Mouse (Mus musculus): Measurements from ENCODE around the gene Ccnf.

The Ccnf gene

GRCm38 (mm10) chr17:24224741-24225140, 26.5 kb downstream of the Ccnf start:
- in situ Hi-C loops (cut with MboI, MseI), result loop anchor here (10.0 kb wide), 1 partner anchor 210 kb away; no protein-coding TSS in a partner anchor

DNA sequence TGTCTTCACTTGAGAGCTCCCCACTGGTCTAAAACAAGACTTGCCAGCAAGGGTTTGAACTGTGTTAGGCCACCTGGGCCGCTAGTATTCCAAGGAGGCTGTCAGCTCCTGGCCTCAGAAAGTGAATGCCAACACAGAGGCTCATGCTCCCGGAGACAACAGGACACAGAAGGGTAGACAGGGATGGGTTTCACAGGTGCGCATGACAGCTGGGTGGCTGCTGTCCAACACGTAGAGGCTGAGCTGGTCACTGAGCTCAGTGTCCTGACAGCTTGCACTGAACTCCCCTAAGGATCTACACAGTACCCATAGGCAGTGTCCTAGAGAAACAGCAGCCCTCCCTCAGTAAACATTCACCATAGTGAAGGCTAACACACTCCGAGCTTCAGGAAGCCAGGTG, 27.8 kb downstream of the Ccnf start:
- in situ Hi-C loops (cut with MboI, MseI), result loop anchor here (10.0 kb wide), 1 partner anchor 211 kb away; no protein-coding TSS in a partner anchor

DNA sequence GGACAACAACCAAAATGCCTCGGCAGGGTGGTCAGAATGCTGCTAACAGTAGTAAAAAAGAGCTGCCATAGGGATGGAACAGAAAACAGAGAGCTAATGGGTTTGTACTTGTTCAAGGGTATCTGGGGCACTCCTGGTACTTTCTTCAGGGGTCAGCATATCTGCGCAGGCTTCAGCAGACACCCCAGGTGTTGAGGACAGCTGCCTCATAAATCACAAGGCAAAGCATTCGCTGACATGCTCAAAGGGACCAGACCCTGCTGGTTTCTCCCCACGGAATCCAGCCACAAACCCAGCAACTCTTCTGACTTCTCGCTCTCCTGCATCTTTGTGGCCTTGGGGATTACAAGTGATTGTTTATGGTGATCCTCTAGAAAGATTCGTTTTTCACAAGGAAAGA, 28.6 kb downstream of the Ccnf start:
- in situ Hi-C loops (cut with MboI, MseI), result loop anchor here (10.0 kb wide), 1 partner anchor 212 kb away; no protein-coding TSS in a partner anchor

DNA sequence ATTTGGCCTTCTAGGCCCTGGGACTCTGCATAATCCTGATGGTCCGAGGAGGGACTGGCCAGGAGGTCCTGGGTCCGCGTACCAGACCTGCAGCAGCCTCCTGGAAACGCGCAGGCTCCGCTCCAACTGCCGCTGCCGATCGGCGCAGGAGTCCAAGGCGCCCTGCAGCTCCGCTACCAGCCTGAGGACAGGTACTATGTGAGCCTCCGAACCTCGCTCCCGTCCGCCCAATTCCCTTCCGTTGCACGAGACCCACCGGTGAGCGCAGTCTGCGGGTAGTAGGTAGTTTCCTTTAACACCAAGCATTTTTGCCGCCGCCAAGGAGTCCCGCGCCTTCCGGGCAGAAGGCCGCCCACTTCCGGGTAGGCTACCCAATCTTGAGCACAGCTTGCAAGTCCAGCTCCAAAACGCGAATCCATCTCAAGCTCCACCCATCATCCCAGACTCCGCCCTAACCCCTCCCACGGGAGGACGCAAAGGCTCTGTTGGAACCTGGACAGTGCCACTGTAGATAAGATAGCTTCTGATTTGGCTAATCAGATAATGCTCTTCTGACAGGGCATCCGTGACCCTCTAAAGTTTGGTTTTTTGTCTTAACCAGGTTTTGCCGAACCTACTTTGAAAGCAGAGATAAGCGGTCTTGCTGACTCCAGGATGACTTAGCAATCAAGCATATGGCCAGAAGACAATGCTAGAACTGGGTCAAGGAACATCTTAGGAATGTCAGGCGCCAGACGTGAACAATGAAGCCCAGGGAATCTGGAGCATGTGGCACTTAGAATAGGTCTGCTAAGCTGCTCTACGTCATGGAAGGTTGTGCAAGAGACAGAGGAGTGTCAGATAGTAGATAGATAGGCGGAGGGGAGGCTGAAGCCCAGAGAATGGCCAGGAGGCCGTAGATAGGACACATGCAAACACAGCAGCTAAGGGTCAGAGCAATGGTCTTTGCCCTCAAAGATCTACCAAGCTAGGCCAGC, 30.6 kb downstream of the Ccnf start, which contains the start of gene Tedc2:
TSS of gene Tedc2 (minus strand) at position 417 of the 977 bp plus-strand sequence.
- in situ Hi-C loops (cut with MboI, MseI), result loop anchor here (10.0 kb wide), 1 partner anchor 214 kb away; no protein-coding TSS in a partner anchor

- in situ Hi-C loops (cut with MboI, MseI), result no loop called here
Observed at GRCm38 (mm10) chr17:24216836-24217235, 34.4 kb downstream of the Ccnf start.

GRCm38 (mm10) chr17:24213186-24213585, 38.1 kb downstream of the Ccnf start:
- in situ Hi-C loops (cut with MboI, MseI), result no loop called here

GRCm38 (mm10) chr17:24212441-24213018, 38.8 kb downstream of the Ccnf start:
- in situ Hi-C loops (cut with MboI, MseI), result no loop called here

DNA sequence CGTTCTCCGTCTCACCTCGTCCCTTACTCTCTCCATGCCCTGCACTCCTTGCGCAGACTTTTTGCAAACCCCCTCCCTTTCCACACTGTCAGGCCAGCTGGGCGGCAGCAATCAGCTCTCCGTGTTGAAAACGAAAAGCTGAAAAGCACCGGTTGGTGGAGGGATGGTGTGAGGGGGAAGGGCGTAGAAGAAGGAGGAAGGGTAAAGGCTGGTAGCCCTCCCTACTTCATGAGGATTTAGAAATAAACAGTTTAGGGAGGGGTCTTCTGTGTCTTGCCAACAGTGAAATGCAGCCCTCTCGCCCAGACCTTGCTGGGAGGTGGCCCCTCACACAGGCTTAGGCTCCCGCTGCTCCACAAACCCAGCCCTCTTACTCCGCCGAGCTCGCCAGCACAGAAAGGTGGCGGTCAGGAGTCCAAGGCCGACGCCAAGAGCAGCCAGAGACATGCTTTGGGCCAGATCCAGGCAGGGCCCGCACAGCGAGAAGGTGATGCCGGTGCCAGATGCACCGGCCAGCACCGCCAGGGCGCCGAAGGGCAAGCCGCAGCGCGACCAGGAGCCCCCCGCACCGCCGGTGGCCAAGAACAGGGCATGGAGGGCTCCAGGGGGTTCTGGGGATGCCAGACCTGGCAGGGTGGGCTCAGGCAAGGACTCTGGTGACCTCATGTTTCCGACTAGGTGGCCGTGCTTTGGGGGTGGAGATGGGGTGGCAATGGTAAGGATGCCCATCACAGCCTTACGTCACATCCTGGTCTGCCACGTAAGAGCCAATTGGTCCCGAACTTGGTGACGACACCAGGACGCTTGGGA, 39.4 kb downstream of the Ccnf start:
- in situ Hi-C loops (cut with MboI, MseI), result no loop called here

DNA sequence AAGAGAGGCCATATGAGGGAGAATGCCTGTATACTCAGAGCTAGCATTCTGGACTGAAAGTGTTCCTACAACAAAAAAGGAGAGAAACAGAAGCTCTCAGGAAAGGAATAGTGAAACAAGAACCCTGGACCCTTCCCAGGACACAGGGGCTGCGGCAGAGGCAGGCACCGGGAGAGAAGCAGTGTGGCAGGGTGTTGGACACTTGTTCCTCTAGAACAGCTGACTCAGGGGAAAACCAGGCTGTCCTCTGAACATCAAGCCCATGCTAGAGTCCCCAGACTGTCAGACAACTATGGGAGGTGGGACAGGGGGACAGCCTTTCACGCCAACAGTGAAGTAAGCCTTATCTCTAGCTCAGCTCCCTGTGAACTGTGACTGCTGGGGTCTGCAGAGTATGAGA, 40.7 kb downstream of the Ccnf start:
- in situ Hi-C loops (cut with MboI, MseI), result no loop called here

DNA sequence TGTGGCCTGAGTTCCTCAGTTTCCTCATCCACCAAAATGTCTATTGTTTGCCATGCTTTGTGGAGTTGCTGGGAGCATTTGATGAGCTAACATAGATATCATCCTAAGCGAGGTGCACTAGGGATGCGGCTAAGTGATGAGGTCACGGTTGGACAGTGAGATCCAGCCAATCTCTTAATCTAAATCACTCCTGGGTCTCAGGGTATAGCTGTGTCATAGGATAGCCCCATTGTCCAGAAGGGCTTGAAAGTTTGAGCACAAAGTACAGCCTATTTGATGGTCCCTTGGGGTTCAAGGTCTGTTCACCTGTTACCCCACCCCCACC, 41.4 kb downstream of the Ccnf start:
- in situ Hi-C loops (cut with MboI, MseI), result no loop called here

- in situ Hi-C loops (cut with MboI, MseI), result no loop called here
Observed at GRCm38 (mm10) chr17:24209043-24209915, 42.0 kb downstream of the Ccnf start, which contains the start of gene Ntn3. Gene Ntn3, minus strand, starts transcription at chr17:24209531.

DNA sequence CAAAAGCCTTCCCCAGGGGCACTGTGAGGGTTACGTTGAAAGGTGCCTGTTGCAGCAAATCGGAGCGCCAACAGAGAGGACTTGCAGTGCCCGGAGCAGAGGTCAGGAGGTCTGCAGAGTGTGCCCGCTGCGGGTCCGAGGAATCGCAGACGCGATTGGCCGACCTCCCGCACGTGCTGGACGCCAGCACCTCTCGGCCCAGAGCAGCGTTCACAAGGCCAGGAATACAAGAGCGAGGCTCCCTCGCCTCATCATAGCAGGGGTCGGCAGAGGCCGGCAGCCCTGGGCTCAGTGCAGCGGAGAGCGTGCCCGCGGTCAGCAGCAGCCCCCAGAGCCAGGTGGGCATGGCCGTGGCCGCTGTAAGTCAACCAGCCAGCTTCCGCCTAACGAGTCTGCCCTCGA, 42.6 kb downstream of the Ccnf start:
- in situ Hi-C loops (cut with MboI, MseI), result no loop called here

DNA sequence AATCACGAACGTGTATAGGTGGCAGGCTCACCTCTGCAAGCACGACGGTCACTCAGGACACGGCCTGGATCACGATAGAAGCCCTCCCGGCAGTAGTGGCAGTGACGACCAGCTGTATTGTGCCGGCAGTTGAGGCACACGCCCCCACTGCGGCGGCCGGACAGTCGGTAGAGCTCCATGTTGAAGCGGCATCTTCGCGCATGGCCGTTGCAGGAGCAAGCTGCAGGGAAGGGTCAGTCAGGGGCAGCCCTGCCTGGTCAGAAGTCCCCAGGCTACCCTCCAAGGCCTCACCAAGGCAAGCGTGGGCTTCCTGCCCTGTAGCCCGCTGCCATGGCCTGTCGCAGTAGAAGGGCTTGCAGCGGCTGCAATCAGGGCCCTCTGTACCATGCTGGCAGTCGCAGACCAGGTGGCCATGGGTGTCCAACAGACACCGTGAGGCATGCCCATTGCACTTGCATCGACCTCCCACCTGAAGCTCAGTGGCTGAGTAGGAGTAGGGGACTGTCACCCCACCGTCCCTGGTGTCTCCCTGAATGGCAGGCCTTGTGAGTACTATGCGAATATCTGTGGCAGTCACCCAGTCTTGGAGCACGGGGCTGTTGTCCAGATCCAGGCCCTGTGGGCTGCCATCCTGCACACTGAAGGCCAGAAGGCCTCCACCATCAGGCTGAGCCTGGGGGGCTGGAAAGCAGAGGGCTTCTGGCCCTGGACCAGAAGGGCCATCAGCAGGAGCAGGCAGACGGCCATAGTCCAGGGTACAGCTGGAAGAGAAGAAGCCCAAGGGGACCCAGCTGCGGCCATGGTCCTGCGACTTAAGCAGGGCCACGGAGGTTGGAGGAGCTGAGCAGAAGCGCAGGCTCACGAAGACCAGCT, 43.3 kb downstream of the Ccnf start:
- in situ Hi-C loops (cut with MboI, MseI), result no loop called here

DNA sequence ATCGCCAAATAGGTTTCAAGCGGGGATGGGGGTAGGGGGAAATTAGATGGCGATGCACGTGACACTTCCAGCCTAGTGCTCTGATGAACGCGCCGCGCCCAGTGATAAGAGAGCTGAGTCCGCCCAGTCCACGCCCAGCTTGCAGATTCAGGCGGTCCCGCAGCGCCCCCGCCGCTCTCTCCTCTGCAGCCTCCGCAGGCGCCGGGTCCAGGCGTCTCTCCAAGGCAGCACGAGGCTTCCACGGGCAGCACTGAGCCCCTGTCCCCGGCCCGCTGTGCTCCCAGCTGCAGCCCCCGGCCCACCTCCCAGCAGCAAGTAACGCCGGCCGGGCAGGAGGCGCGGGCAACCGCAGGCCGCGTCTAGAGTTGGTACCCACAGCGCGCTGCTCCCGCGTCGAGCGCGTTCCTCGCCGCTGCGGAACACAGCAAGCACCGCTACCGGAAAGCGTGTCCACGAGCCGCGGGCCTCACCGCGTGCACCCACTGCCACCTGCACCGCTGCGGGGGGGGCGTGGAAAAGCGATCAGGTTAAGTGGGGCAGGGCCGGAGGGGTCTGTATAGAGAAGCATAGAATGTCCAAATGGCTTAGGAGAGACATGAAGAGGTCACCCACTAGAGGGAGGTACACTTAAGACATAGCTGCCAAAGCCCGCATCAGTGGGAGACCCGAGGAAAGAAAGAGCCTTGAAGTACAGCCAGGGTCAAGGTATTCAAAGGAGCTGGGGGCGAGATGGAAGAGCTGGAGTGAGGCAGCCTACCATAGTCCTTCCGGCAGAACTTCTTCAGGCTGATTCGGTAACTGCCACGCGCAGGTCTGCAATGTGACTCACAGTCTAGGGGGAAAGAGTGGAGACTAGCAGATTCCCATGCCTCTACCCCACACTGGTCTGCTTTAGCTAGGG, 44.6 kb downstream of the Ccnf start:
- in situ Hi-C loops (cut with MboI, MseI), result no loop called here

GRCm38 (mm10) chr17:24205908-24206361, 45.3 kb downstream of the Ccnf start:
- in situ Hi-C loops (cut with MboI, MseI), result no loop called here

DNA sequence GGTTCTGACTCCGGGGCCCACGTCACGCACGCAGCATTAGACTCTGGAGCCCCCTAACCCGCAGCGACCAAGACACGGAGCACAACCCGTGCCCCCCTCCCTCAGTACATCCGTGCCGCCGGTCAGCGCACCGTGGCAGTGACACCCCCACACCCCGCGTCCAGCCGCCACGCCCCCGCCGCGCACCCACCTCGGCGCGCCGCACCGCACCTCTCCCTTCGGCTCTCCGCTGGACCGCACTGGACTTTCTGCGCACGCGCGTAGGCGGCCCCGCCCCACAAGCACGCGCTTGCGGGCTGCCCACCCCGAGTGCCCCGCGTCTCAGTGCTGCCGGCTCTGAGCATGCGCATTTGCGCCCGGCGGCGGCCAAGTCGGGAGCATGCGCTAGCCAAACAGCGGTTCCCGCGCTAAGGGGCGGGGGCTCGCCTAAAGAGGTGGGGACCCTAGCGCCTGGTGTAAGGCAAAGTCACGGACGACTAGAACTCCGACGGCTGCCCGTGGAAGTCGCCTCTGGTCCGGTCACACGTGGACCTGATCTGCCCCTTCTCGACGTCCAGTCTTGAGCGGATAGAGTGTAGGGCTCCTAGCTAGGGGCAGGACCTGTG, 45.9 kb downstream of the Ccnf start, which contains the start of gene Tbc1d24:
TSS of gene Tbc1d24 (minus strand) at position 279 of the 605 bp plus-strand sequence.
- in situ Hi-C loops (cut with MboI, MseI), result no loop called here

DNA sequence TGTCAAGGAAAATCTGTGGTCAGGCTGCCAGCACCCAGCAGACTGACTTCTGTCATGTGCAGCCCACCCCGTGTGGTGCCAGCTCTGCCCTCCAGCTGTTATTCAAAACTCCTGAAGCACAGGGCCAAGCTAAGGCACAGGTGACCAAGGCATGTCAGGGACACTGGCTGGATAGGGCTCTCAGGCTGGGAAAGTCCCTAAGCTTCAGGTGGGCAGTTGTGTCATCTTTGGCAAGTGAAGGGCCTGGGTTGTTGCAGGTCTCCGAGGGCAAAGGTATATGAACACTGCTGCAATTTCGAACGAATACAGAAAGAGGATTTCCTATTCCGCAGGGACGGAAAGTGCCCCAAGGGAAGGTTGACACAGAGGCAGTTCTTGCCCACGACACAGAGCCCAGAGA, 46.4 kb downstream of the Ccnf start:
- in situ Hi-C loops (cut with MboI, MseI), result no loop called here
